Comparison of ENCODE assay signal across 1 mouse cellular context in genomic region chr17:46162951-46163421, GRCm38 (mm10).
A peak's percentile ranks its signal among the peaks of the same experiment; 100 is the strongest.
TF ChIP-seq lines count a peak whose summit lies in the region.

No protein-coding gene starts in this region.

TF ChIP-seq in CH12.LX, 34 proteins besides CTCF, POLR2A, EP300 and RAD21 (continued from another document):
- peak; percentile 74; the same call in 1 of the 2 replicates for TF ChIP-seq CHD1 (IDR thresholded peaks at IDR 0.05; ENCODE audit: low read depth, low read length)
- TF ChIP-seq PAX5 (IDR thresholded peaks at IDR 0.05; ENCODE audit: low read length) = no peak
- TF ChIP-seq MYC (IDR thresholded peaks at IDR 0.05; ENCODE audit: low read depth, low read length) = peak; percentile 63; the same call in 1 of the 2 replicates
- no peak for TF ChIP-seq MAFK (IDR thresholded peaks at IDR 0.05; ENCODE audit: insufficient replicate concordance, low read length)
- TF ChIP-seq POLR2AphosphoS2 (IDR thresholded peaks at IDR 0.05; ENCODE audit: low read depth, low read length) = peak; percentile 81; the same call in 1 of the 2 replicates
- TF ChIP-seq SMC3 (IDR thresholded peaks at IDR 0.05; ENCODE audit: low read depth, low read length) = no peak
- 0 out of 2 replicates have a peak, but pooled peaks have one; percentile 8 for TF ChIP-seq IRF4 (IDR thresholded peaks at IDR 0.05; ENCODE audit: low read depth, low read length)
- 0 out of 2 replicates have a peak, but pooled peaks have one; percentile 19 for TF ChIP-seq NRF1 (IDR thresholded peaks at IDR 0.05; ENCODE audit: low read depth, low read length)
- TF ChIP-seq ZNF384 (IDR thresholded peaks at IDR 0.05; ENCODE audit: low read depth, low read length) = no peak
- TF ChIP-seq NELFE (IDR thresholded peaks at IDR 0.05; ENCODE audit: low read depth, low read length) = 0 out of 2 replicates have a peak, but pooled peaks have one; percentile 40
- peak; percentile 99 for TF ChIP-seq SIN3A (IDR thresholded peaks at IDR 0.05; ENCODE audit: low read length)
- TF ChIP-seq MAZ (IDR thresholded peaks at IDR 0.05; ENCODE audit: low read depth, low read length) = peak; percentile 98
- peak; percentile 63 for TF ChIP-seq HCFC1 (IDR thresholded peaks at IDR 0.05; ENCODE audit: low read depth, low read length)
- no peak for TF ChIP-seq ZC3H11A (IDR thresholded peaks at IDR 0.05; ENCODE audit: low read depth, low read length)
- 0 out of 2 replicates have a peak, but pooled peaks have one; percentile 14 for TF ChIP-seq RCOR1 (conservative IDR thresholded peaks at IDR 0.05; ENCODE audit: low read depth, low read length)
- TF ChIP-seq TBP (conservative IDR thresholded peaks at IDR 0.05; ENCODE audit: low read depth, low read length) = no peak
- no peak for TF ChIP-seq USF2 (conservative IDR thresholded peaks at IDR 0.05; ENCODE audit: low read depth, low read length)
- no peak for TF ChIP-seq GABPA (IDR thresholded peaks at IDR 0.05; ENCODE audit: insufficient replicate concordance, low read depth, low read length)
- peak; percentile 64; the same call in 1 of the 2 replicates for TF ChIP-seq MAX (IDR thresholded peaks at IDR 0.05; ENCODE audit: low read length)
- 0 out of 2 replicates have a peak, but pooled peaks have one; percentile 54 for TF ChIP-seq CHD2 (IDR thresholded peaks at IDR 0.05; ENCODE audit: low read length)
- TF ChIP-seq MXI1 (IDR thresholded peaks at IDR 0.05; ENCODE audit: low read depth, low read length) = peak; percentile 84; the same call in 1 of the 2 replicates
- 0 out of 2 replicates have a peak, but pooled peaks have one; percentile 19 for TF ChIP-seq E2F4 (IDR thresholded peaks at IDR 0.05; ENCODE audit: insufficient replicate concordance, low read depth, low read length)
- TF ChIP-seq USF1 (IDR thresholded peaks at IDR 0.05; ENCODE audit: low read depth, low read length) = no peak
- peak; percentile 97 for TF ChIP-seq ETS1 (conservative IDR thresholded peaks at IDR 0.05; ENCODE audit: low read depth, low read length)
- TF ChIP-seq JUN (IDR thresholded peaks at IDR 0.05; ENCODE audit: insufficient read depth, low read depth, low read length) = peak; percentile 42
- peak; percentile 57 for TF ChIP-seq ELF1 (IDR thresholded peaks at IDR 0.05; ENCODE audit: low read depth, low read length)
